Mouse (Mus musculus) hindlimb bud, embryonic 11.5 days (tissue): Measurements from ENCODE around the gene Kat7.

Experiments used
- DNase-seq: peaks from one replicate; pipeline ENCODE4 v3.0.0-alpha.2; 2012; ENCODE audit warnings: low read depth, low spot score; ENCODE audit errors: extremely low spot score

Gene Kat7

DNA sequence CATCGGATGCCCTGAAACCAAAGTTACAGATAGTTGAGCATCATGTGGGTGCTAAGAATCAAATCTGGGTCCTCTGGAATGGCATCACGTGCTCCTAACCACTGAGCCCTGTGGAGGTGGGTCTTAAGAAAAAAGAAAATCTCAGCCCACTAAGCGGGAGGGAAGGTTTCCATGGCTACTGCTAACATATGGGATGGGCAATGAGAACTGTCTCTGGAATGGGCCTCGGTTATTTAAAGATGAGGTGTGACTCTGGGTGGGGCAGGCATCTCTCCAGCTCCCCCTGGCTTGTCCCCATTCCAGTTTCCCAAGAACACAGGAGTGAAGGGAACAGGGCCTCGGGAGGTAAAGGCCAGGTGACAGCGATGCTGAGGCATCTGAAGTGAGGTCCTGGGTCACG lies 64.6 kb downstream of the Kat7 start:
- DNase-seq: no peak

- no peak for DNase-seq
Measured at GRCm38 (mm10) chr11:95242653-95243052, 67.4 kb downstream of the Kat7 start.

DNA sequence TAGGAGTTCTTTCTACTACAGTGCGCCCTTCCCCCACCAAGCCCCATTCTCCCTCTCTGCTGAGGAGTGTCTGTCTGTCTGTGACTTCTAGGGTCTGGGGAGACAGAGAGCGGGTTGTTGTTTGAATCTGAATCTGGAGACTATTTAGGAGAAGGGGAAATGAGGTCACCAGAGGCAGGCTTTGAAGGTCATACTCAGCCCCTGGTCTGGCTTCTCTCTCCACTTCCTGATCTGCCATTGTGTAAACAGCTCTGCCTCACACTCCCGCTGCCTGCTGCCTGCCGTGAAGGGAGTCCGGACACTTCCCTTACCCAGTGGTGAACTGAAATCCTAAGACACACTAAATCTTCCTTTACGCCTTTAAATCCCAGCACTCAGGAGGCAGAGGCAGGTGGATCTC lies 71.6 kb downstream of the Kat7 start:
- no peak for DNase-seq

DNA sequence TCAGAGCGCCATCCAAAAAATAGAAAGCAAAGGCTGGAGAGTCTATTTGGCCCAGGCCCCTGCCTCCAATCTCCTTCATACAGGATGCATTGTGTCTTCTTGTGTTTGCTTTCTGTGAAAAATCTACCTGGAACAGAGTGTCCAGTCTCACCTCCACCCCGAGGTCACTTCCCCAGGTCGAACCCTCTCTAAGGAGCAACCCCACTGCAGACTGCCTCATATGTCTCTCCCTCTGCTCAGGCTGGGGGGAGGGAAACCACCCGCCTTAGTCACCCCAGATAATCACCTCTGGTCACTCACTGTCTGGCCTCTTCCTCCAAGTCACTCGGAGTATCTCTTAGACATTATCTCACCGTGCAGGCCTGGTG lies 77.7 kb downstream of the Kat7 start:
- no peak for DNase-seq

DNA sequence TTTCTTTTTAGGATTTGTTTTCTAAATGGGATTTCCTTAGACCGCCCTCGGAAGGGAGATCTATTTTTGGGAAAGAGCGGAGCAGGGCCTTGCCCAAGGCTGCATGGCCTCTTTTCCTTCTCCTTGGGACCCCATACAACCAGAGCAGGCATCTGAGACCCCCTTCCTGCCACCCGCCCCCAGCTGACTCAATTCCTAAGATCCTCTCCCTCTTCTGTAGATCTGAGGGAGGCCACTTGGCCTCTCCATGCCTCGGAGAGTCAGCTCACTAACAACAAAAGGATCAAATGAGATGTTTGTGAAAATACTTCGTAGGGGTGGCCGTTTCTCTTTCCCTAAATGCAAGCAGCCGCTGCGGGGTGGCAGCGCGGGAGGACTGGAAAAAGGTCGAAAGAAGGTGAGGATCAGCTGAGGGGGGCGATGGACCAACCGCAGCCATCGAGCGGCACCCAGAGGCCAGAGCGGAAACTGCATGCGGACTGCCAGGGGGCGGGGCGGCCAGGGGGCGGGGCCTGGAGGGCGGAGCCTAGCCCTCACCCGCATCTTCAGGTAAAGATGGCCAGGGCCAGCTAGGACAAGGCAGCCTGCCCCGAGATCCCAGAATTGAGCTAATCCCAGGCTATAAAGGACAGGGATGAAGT lies 78.2 kb downstream of the Kat7 start:
- no peak for DNase-seq

DNA sequence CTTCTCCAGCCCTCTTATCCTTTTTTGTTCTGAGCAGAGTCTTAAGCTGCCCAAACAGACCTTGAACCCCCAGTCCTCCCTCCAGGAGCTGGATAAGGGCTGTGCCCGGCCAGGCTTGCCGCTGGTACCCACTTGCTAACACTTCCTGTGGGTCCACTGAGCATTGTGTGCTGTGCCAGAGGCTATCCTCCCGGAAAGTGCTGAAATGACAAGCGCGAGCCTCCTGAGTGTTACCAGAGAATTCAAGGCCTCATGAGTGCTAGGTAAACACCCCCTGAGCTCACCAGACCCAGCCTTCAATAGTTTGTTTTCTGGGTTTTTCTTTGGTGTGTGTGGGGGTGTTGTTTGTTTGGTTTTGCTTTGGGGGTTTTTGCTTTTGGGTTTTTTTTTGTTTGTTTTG lies 82.6 kb downstream of the Kat7 start:
- DNase-seq: no peak

- no peak for DNase-seq
Measured at GRCm38 (mm10) chr11:95225448-95225847, 84.6 kb downstream of the Kat7 start.
